Mouse (Mus musculus): ENCODE measurements at regions not wholly inside any gene's neighbourhood (a gene's known extent, or its start where the extent isn't known, plus 50 kb on each side); places are given as distances from the start of the nearest gene placed in this dataset.

- no peak overlapping the region for H3K9ac ChIP-seq (replicated peaks; ENCODE audit: low read depth, low read length)
- no peak overlapping the region for H3K4me3 ChIP-seq (ENCODE audit: low read depth, low read length)
- 52% methylated on average over 8 of the region's 8 CpGs for WGBS
- no peak overlapping the region for H3K27ac ChIP-seq (ENCODE audit: low read depth, low read length)
- H3K27me3 ChIP-seq (ENCODE audit: control insufficient read depth, insufficient read depth, low read length), result no peaks in the 10 kb centered on the region
- no peak for ATAC-seq (ENCODE audit: low read depth)
- no peak overlapping the region for H3K4me2 ChIP-seq (ENCODE audit: low read depth, low read length)
- H3K36me3 ChIP-seq (ENCODE audit: control insufficient read depth, insufficient read depth, low read length), result no peaks in the 10 kb centered on the region
- H3K4me1 ChIP-seq (ENCODE audit: control insufficient read depth, insufficient read depth, low read length), result no peaks in the 10 kb centered on the region
- no peaks in the 10 kb centered on the region for H3K9me3 ChIP-seq (ENCODE audit: control insufficient read depth, low read length)
Observed at GRCm38 (mm10) chr16:52601068-52601829, 147.4 kb upstream of the Alcam start.

GRCm38 (mm10) chr16:52598232-52598631, 144.4 kb upstream of the Alcam start:
- Histone ChIP-seq H3K27me3 (ENCODE audit: control insufficient read depth, insufficient read depth, low read length) (no peaks in the 10 kb centered on the region), H3K4me1 (ENCODE audit: control insufficient read depth, insufficient read depth, low read length) (no peaks in the 10 kb centered on the region), H3K4me2 (ENCODE audit: low read depth, low read length) (no peak overlapping the region), H3K27ac (ENCODE audit: low read depth, low read length) (no peak overlapping the region), H3K9me3 (ENCODE audit: control insufficient read depth, low read length) (no peaks in the 10 kb centered on the region), H3K4me3 (ENCODE audit: low read depth, low read length) (no peak overlapping the region), H3K36me3 (ENCODE audit: control insufficient read depth, insufficient read depth, low read length) (no peaks in the 10 kb centered on the region), H3K9ac (replicated peaks; ENCODE audit: low read depth, low read length) (no peak overlapping the region)
- ATAC-seq (ENCODE audit: low read depth), result no peak
- WGBS, result 76% methylated on average over 1 of the region's 1 CpGs

DNA sequence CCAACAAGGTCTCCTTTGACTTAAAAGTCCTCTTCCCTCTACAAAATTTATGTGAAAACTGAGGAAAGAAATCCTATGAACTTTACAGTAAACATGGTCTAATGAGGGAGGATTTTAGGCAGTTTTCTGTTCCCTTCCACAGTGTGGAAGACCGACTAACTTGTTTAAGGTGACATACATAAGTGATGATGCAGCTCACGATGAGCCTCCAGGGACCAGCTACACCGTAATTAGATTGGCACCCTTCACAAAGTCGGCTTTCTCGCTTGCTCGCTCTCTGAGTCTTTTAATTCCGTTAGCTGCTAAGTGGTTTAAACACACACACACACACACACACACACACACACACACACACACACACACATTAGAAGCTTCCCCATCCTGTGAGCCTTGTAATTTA, 143.3 kb upstream of the Alcam start:
- Histone ChIP-seq H3K4me3 (ENCODE audit: low read depth, low read length) (no peak overlapping the region), H3K27ac (ENCODE audit: low read depth, low read length) (no peak overlapping the region), H3K9ac (replicated peaks; ENCODE audit: low read depth, low read length) (no peak overlapping the region), H3K36me3 (ENCODE audit: control insufficient read depth, insufficient read depth, low read length) (no peaks in the 10 kb centered on the region), H3K4me2 (ENCODE audit: low read depth, low read length) (no peak overlapping the region), H3K9me3 (ENCODE audit: control insufficient read depth, low read length) (no peaks in the 10 kb centered on the region), H3K27me3 (ENCODE audit: control insufficient read depth, insufficient read depth, low read length) (no peaks in the 10 kb centered on the region), H3K4me1 (ENCODE audit: control insufficient read depth, insufficient read depth, low read length) (no peaks in the 10 kb centered on the region)
- peak; percentile 30; the same call in 1 of the 2 replicates for ATAC-seq (ENCODE audit: low read depth)
- 58% methylated on average over 7 of the region's 7 CpGs for WGBS

DNA sequence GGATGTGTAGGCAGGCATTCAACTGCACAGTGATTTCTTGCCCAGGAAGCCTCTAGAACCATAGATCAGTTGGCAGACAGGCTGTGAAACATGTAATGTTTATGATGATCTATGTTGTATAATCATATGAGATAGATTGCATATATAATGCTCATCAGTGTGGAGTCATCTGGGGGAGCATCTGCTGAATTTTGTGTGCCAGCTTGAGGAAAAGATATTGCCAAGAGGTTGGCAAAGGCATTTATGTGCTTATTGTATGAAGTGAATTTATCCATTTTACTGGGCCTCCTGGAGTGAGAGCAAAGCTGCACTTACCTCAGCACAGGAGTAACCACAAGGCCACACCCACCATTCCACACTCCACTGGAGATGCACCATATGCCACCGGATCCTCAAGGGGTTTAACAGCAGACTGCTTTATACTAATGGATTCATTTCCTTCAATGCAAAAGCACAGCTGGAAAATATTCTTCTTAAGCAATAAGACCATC, 134.5 kb upstream of the Alcam start:
- Histone ChIP-seq H3K4me3 (ENCODE audit: low read depth, low read length) (no peak overlapping the region), H3K27me3 (ENCODE audit: control insufficient read depth, insufficient read depth, low read length) (no peaks in the 10 kb centered on the region), H3K4me2 (ENCODE audit: low read depth, low read length) (no peak overlapping the region), H3K36me3 (ENCODE audit: control insufficient read depth, insufficient read depth, low read length) (no peaks in the 10 kb centered on the region), H3K27ac (ENCODE audit: low read depth, low read length) (no peak overlapping the region), H3K9ac (replicated peaks; ENCODE audit: low read depth, low read length) (no peak overlapping the region), H3K9me3 (ENCODE audit: control insufficient read depth, low read length) (no peaks in the 10 kb centered on the region), H3K4me1 (ENCODE audit: control insufficient read depth, insufficient read depth, low read length) (no peaks in the 10 kb centered on the region)
- WGBS, result 47% methylated on average over 1 of the region's 1 CpGs
- ATAC-seq (ENCODE audit: low read depth), result peak; percentile 91

- no peak overlapping the region for H3K4me3 ChIP-seq (ENCODE audit: low read depth, low read length)
- no peak overlapping the region for H3K27ac ChIP-seq (ENCODE audit: low read depth, low read length)
- peak; percentile 75; the same call in 1 of the 2 replicates for ATAC-seq (ENCODE audit: low read depth)
- H3K27me3 ChIP-seq (ENCODE audit: control insufficient read depth, insufficient read depth, low read length), result no peaks in the 10 kb centered on the region
- H3K36me3 ChIP-seq (ENCODE audit: control insufficient read depth, insufficient read depth, low read length), result no peaks in the 10 kb centered on the region
- no peak overlapping the region for H3K9ac ChIP-seq (replicated peaks; ENCODE audit: low read depth, low read length)
- no peaks in the 10 kb centered on the region for H3K4me1 ChIP-seq (ENCODE audit: control insufficient read depth, insufficient read depth, low read length)
- H3K4me2 ChIP-seq (ENCODE audit: low read depth, low read length), result no peak overlapping the region
- no peaks in the 10 kb centered on the region for H3K9me3 ChIP-seq (ENCODE audit: control insufficient read depth, low read length)
- 47% methylated on average over 2 of the region's 2 CpGs for WGBS
Observed at GRCm38 (mm10) chr16:52569078-52569477, 115.2 kb upstream of the Alcam start.

GRCm38 (mm10) chr16:52536278-52536677, 82.4 kb upstream of the Alcam start:
- Histone ChIP-seq H3K9ac (replicated peaks; ENCODE audit: low read depth, low read length) (no peak overlapping the region), H3K4me2 (ENCODE audit: low read depth, low read length) (no peak overlapping the region), H3K36me3 (ENCODE audit: control insufficient read depth, insufficient read depth, low read length) (no peaks in the 10 kb centered on the region), H3K4me1 (ENCODE audit: control insufficient read depth, insufficient read depth, low read length) (no peaks in the 10 kb centered on the region), H3K4me3 (ENCODE audit: low read depth, low read length) (no peak overlapping the region), H3K27ac (ENCODE audit: low read depth, low read length) (no peak overlapping the region), H3K9me3 (ENCODE audit: control insufficient read depth, low read length) (no peaks in the 10 kb centered on the region), H3K27me3 (ENCODE audit: control insufficient read depth, insufficient read depth, low read length) (no peaks in the 10 kb centered on the region)
- 77% methylated on average over 1 of the region's 1 CpGs for WGBS
- ATAC-seq (ENCODE audit: low read depth), result no peak

- Histone ChIP-seq H3K4me1 (ENCODE audit: control insufficient read depth, insufficient read depth, low read length) (no peaks in the 10 kb centered on the region), H3K27ac (ENCODE audit: low read depth, low read length) (no peak overlapping the region), H3K27me3 (ENCODE audit: control insufficient read depth, insufficient read depth, low read length) (no peaks in the 10 kb centered on the region), H3K36me3 (ENCODE audit: control insufficient read depth, insufficient read depth, low read length) (no peaks in the 10 kb centered on the region), H3K9me3 (ENCODE audit: control insufficient read depth, low read length) (no peaks in the 10 kb centered on the region), H3K9ac (replicated peaks; ENCODE audit: low read depth, low read length) (no peak overlapping the region), H3K4me3 (ENCODE audit: low read depth, low read length) (no peak overlapping the region), H3K4me2 (ENCODE audit: low read depth, low read length) (no peak overlapping the region)
- ATAC-seq (ENCODE audit: low read depth), result no peak
- WGBS, result 55% methylated on average over 1 of the region's 1 CpGs
Observed at GRCm38 (mm10) chr16:52534601-52535000, 80.7 kb upstream of the Alcam start.

DNA sequence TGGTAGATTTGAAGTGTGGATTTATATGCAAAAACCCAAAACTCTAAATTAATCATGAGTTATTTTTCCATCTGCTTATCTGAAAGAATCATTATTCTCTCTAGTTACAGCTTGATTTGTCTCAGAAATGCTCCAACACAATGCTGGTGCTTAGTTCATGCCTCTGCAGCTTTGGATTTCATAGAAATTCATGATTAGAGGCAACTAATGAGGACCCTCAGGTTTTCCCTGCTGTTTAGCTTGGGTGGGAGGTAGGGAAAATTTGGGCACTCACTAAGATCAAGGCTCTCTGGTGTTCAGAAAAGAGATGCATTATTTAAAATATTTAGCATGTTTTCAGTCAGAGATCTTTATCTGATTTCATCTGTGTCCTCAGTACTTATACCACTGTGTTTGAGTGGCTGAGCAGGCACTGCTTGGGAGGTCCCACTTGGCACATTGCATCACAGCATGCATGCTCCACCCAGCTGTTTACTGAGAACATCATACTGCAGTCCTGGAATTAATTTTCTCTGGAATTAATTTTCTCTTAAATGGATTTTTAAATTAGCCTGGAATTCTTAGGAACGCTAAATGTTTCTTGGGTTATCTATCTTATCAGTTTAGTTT, 78.7 kb upstream of the Alcam start:
- Histone ChIP-seq H3K9me3 (ENCODE audit: control insufficient read depth, low read length) (no peaks in the 10 kb centered on the region), H3K4me3 (ENCODE audit: low read depth, low read length) (no peak overlapping the region), H3K9ac (replicated peaks; ENCODE audit: low read depth, low read length) (no peak overlapping the region), H3K36me3 (ENCODE audit: control insufficient read depth, insufficient read depth, low read length) (no peaks in the 10 kb centered on the region), H3K27ac (ENCODE audit: low read depth, low read length) (no peak overlapping the region), H3K4me2 (ENCODE audit: low read depth, low read length) (no peak overlapping the region), H3K4me1 (ENCODE audit: control insufficient read depth, insufficient read depth, low read length) (no peaks in the 10 kb centered on the region), H3K27me3 (ENCODE audit: control insufficient read depth, insufficient read depth, low read length) (no peaks in the 10 kb centered on the region)
- ATAC-seq (ENCODE audit: low read depth), result peak; percentile 77; the same call in 1 of the 2 replicates
- 62% methylated on average over 1 of the region's 1 CpGs for WGBS
